Mouse (Mus musculus): ENCODE measurements around the gene Zfp341.

The Zfp341 gene

DNA sequence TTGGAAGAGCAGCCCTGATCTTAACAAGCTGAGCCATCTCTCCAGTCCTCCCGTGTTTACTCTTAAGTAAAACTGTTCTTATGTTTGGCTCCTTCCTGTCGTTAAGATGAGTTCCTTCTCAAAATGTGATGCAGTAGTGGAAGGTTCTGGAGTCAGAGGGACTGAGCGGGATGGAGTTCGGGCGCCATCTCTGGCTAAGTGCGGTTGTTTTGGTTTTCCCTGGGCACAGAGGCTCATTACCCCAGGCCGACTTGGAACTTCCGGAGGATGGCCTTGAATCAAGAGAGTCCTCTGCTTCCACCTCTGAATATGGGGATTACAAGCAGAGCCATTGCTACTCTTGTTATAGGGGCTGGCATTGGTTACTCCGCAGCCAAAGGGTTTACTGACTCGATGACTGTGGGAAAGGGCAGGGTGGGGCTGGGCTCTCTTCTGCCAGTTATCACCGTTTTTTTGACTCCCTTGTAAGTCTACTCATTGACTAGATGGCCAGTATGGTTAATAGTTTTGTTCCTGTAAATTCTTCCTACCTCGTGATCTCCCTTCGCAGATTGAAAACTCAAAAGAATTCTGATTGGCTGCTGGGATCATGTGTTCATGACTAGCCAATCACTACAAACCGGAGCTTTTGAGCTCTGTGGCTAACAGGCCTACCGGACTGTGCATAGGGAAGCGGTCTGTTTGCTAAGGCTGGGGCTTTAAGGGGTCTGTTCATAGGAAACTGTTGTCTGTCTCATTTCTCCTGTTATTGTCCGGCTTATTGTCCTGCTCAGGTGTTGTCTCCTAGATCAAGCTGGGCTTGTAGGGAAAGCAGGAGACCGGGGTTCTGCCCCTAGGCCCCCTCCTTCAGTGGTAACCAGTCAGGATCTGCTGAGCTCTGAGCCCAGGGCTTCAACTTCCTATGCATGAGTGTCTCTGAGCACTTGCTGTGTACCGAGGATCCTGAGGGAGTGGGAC is 63.8 kb downstream of the Zfp341 start:
- DNase-seq (ENCODE audit: low spot score) = no peak

DNA sequence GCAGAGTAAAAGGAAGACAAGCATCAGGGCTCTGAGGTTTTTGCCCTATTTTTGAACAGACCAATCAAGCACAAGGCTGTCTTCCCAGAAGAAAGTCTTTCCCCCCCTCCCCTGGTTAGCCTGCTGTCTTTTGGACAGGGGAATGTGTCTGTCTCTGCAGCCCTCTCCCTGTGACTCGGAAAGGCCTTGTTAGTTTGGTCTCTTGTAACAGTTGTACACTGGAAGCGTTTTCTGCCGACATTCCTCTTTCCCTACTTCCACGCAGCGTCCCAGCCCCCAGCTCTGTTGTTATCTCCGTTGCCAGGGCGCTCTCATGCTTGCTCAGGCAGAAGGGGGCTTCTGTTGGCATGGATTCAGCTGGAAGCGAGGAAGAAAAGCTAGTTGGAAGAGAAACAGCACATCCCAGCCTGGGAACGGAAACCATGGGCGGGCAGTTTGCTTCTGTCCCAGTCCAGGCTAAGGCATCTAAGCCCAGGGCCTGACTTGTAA is 64.6 kb downstream of the Zfp341 start:
- no peak for DNase-seq (ENCODE audit: low spot score)

DNA sequence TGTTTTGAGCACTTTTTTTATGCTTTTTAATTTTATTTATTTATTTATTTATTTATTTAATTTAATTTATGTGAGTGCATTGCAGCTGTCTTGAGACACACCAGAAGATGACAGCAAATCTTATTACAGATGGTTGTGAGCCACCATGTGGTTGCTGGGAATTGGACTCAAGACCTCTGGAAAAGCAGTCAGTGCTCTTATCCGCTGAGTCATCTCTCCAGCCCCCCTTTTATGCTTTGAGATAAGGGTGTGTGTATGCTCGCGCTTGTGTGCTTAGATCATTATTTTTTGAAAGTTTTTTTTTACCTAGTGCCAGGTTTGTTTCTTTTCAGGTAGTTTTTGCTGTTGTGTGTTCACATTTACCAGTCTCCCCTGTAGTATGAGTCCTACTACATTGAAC is 65.9 kb downstream of the Zfp341 start:
- DNase-seq (ENCODE audit: low spot score) = no peak

DNA sequence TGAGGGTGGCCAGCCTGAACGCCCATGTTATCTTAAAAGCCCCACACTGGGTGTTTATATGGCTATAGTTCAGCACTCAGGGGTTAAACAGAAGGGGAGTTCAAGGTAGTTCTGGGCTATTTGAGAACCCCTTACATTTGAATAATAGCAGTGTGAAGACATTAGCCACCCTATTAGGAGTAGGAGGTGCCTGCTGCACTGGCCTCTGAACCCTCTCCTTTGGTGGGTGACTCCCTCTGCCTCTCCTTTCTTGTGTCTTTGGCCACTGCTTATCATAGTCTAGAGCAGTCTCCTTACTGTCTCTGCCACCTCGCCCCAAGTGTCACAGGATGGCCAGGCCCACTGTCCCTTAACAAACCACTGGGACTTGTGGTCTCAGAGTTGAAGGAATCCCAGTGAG is 67.2 kb downstream of the Zfp341 start:
- DNase-seq (ENCODE audit: low spot score) = no peak

DNA sequence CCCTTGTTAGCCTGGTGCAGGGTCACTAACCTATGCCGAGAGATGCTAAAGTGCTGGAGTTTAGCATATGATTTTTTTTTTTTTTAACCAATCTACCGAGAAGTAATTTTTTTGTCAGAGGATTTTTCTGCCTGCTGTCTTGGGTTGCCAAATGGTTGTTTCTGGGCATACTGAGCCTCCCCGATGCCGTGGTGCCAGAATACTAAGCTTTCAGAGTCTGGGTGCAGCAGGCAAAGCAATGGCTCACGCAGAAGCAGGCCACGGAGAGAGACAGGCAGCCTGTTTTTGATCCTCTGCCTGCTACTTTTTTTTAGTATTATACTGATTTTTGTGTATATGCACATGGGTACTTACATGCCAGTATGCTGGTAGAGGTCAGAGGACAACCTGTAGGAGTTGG is 67.8 kb downstream of the Zfp341 start:
- DNase-seq (ENCODE audit: low spot score) = no peak

DNA sequence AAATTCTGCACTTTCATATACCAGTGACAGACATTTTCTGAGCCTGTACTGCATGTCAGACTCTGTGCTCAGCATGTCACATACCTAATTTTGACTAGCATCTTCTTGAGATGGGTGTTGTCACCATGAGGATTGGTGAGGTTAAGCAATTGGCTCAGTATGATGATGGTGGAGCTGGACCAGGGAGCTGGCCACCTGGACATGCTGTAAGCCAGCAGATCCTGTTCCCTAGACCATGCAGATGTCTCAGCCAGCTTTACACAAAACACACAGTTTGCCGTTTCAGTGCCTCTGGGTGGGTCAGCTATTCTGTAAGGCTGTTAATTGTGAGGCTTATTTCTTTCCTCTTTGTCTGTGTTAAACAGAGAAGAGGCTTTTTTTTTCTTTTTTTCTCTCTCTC is 69.6 kb downstream of the Zfp341 start:
- DNase-seq (ENCODE audit: low spot score) = no peak

DNA sequence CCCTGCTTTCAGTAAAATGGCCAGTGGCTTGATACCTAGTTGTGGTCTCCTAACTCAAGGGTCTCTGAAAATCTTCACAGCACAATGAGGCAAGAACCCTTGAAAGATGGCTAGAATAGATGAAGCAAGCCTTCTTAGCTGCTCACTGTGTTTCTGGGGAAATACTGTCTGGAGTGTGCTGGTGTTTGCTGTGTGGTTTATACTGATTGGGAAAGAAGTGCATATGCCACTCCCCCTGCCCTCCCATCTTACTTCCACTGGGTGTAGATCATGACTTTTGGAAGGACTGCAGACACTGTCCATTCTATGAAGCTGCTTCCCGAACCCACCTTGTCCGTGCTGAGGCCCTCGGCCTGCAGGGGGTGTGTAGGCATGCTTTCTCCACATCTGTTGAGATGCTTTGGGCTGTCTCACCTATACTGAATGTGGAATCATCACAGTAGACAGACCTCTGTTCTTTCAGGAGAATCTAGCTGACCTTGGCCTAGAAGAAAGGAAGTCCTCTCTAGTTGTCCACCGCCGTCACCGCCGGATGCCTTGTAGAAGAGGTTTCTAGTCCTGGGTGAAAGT is 71.9 kb downstream of the Zfp341 start:
- DNase-seq (ENCODE audit: low spot score) = no peak

DNA sequence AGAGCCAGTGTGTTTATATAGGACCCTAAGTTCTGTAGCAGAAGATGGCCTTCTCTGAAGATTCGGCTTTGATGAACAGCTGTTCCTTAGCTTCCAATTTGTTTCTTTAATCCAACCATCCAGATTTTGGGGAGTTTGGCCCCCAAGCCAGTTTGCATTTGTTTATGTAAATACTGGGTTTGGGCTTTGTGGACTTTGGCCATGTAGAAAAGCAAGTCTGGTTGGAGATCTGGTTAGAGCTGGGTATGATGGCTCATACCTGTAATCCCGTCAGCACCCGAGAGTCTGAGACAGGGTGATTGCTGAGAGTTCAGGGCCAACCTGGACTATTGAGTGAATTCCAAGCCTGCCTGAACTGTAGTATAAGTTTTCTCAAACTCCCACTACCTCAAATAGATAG is 72.7 kb downstream of the Zfp341 start:
- DNase-seq (ENCODE audit: low spot score) = no peak

DNA sequence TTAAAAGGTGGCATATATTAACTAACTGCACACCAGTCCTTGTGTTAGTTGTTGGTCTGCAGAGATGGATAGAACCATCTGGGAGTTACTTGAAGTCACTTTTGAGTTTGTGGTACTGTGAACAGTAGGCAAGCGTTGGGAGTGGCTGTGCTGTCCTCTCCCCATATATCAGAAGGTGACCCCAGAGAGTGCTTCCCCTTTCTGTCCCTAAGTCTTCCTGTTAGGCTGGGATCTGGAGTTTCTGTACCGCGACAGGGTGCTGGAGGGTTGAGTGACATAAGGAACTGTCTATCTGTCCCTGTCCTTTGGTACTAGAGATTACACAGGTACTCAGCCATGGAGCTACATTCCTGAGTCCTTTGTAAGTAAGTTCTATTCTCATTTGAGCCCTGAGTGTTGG is 73.7 kb downstream of the Zfp341 start:
- DNase-seq (ENCODE audit: low spot score) = no peak

DNA sequence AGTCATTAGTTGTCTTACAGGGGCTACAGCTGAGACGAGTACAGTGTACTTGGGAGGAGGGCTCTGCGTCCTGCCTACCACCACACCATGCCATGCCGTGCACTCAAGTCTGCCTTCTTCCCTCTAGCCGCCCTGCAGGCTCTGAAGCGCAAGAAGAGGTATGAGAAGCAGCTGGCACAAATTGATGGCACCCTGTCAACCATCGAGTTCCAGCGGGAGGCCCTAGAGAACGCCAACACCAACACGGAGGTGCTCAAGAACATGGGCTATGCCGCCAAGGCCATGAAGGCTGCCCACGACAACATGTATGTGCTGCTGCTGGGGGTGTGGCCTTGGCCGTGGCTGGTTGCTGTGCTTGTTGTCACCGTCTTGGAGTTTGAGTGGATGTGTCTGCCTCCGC is 76.3 kb downstream of the Zfp341 start:
- DNase-seq (ENCODE audit: low spot score) = no peak

DNA sequence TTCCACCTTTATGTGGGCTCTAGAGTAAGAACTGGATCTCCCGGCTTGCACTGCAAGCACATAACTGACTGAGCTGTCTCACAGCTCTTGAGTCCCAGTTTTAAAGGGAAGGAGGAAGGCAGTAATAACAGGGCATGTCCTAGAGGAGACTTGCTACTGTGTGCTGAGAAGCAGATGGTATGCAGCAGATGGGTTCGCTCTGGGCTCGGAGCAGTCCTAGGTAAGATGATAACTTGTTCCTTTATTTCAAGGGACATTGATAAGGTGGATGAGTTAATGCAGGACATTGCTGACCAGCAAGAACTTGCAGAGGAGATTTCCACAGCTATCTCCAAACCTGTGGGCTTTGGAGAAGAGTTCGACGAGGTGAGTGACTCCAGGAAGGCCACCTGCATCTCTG is 77.9 kb downstream of the Zfp341 start:
- DNase-seq (ENCODE audit: low spot score) = no peak

DNA sequence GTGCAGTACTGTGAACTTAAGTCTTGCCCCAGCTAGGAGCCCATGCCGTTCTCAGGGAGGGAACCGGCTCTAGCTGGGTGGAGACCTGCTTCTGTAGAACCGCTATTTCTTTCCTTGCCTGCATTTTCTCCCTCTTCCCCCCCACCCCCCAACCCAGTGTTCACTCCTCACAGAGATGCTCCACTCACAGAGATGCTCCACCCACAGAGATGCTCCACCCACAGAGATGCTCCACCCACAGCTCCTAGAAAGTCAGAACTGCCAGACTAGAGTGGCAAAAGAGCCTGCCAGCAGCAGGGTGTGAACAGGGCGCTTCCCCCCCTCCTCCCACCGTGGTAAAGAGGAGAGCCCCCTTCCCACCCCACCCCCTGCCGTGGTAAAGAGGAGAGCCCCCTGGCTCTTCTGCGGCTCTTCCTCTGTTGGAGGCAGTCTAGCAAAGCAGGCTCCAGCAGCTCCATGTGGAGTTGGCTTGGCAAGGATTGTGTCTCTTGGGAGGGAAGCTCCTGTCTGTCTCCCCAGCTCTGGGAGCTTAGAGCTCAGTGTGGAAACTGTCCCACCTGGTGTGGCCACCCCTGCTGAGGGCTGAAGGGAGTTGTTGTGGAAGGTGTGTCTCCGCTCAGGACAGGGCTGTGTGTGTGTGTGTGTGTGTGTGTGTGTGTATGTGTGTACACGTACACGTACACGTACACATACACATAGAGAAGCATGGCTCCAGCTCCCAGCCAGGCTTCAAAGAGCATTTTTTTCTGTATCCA is 80.3 kb downstream of the Zfp341 start:
- DNase-seq (ENCODE audit: low spot score) = no peak

DNA sequence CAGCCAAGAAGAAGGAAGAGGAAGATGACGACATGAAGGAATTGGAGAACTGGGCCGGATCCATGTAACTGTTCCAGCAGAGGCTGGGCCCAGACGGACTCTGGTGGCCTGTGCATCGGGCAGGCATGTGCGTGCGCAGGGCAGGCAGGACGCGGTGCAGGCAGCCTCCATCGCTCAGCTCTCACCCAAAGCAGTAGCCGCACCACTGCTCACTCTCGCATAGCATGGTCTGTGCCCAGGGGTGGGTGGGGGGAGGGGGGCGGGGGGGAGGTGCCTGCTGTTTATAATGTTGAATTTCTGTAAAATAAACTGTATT is 80.8 kb downstream of the Zfp341 start:
- no peak for DNase-seq (ENCODE audit: low spot score)

DNA sequence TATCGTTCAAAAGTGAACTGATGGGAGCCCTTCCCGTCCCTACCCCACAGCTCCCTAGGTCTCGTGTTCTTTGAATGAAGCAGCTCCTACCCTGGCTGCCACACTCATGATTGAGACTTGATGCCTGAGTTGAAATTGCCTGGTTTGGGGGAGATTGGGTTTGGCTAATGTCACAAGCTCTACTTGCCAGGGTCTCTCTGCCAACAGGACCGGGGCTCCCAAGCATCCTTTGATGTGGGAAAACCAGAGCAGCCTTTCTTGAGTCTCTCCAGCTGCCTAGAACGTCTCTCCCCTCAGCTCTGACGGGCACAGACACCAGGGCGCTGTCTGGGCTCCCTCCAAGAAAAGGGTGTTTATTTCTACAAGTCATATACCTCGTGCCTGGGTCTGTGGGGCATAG is 82.6 kb downstream of the Zfp341 start:
- no peak for DNase-seq (ENCODE audit: low spot score)
